11 mouse cellular contexts compared by ENCODE assay signal in genomic region chr11:41903661-41904060, GRCm38 (mm10).
"Had no signal": no experiment of that assay in that cellular context is flagged by ENCODE, and none has a peak within 500 bp of the region (broad histone marks: within the 10 kb centered on the region; RNA-seq: fewer than 3 reads in every experiment).

No protein-coding gene starts in this region.

- H3K36me3 ChIP-seq: limb, embryonic 15.5 days; liver, embryonic 13.5 days; midbrain, embryonic 13.5 days; neural tube, embryonic 15.5 days had no signal

- H3K27me3 ChIP-seq: limb, embryonic 15.5 days; liver, embryonic 13.5 days; midbrain, embryonic 13.5 days; neural tube, embryonic 15.5 days had no signal

- DNase-seq: kidney, postnatal 25 days; liver, embryonic 13.5 days; lung, adult 18-20 months; right cerebral cortex, adult 18-20 months; right cerebral cortex, postnatal 25 days; thymus, postnatal 4 days had no signal

- H3K4me1 ChIP-seq: limb, embryonic 15.5 days; liver, embryonic 13.5 days; midbrain, embryonic 13.5 days; neural tube, embryonic 15.5 days had no signal

- H3K4me3 ChIP-seq: left cerebral cortex, adult 2 months; limb, embryonic 15.5 days; liver, embryonic 13.5 days; midbrain, embryonic 13.5 days; myocyte; neural tube, embryonic 15.5 days had no signal

- H3K9ac ChIP-seq: limb, embryonic 15.5 days; liver, embryonic 13.5 days; midbrain, embryonic 13.5 days; neural tube, embryonic 15.5 days had no signal

- H3K27ac ChIP-seq: left cerebral cortex, adult 2 months; limb, embryonic 15.5 days; liver, embryonic 13.5 days; midbrain, embryonic 13.5 days; neural tube, embryonic 15.5 days had no signal
